Mouse (Mus musculus) Muller cell, postnatal 12 days (primary cell): ENCODE measurements at regions not wholly inside any gene's neighbourhood (a gene's known extent, or its start where the extent isn't known, plus 50 kb on each side); places are given as distances from the start of the nearest gene placed in this dataset.
A peak's percentile ranks its signal among the peaks of the same experiment; 100 is the strongest.

ENCODE experiments used
- DNase-seq: peaks from one replicate; pipeline ENCODE4 v3.0.0-alpha.2; 2015; ENCODE audit errors: inconsistent ontology term

DNA sequence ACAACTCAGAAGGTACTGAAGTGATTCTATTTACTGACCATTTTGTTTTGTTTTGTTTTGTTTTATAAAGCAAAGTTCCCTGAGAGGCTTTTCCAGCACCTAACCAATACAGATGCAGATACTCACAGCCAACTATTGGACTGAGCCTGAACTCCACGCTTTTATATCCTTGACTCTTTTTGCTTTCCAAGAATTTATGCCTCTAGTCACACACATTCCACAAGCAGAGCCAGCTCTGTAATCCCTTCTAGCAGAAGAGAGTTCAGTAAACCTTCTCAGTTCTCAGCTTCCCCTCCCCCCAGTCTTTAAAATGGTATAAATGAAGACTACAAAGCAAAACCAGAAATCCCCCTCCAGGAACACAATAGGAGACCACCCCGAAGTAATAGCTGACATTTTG, 269.0 kb upstream of the 1700003H04Rik start:
- DNase-seq = no peak

DNA sequence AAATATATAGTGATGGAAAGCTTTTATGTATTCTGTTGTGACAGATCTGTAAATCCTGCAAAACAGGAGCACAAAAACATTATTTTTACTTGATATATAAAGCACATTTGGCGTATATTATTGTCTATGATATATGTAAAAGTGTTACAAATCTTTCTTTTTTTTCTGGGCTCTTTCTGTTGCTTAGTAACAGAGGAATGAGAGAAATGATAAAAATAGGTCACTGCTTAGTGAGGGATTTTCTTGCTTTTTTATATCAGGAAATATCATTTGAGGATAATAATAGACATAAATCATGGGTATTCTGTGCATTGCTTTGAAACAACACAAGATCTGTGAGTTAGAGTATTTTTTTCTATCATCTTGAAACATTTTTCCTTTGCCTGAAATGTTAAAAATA, 239.7 kb upstream of the 1700003H04Rik start:
- DNase-seq = no peak

DNA sequence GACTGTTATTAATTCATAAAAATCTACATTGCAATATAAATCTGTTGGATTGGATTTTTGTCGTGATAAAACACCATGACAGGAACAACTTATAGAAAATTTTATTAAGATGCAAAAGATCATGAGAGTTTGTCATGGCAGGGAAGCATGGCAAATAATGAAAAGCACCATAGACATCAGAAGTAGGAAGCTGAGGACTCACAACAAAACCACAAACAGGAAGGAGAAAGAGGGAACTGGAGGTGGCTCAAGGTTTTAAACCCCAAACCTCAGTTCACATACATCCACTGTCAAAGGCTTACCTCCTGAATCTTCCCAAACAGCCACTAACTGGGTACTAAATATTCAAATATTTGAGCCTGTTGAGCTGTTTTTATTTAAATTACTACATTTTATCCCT, 226.0 kb upstream of the 1700003H04Rik start:
- DNase-seq = no peak

DNA sequence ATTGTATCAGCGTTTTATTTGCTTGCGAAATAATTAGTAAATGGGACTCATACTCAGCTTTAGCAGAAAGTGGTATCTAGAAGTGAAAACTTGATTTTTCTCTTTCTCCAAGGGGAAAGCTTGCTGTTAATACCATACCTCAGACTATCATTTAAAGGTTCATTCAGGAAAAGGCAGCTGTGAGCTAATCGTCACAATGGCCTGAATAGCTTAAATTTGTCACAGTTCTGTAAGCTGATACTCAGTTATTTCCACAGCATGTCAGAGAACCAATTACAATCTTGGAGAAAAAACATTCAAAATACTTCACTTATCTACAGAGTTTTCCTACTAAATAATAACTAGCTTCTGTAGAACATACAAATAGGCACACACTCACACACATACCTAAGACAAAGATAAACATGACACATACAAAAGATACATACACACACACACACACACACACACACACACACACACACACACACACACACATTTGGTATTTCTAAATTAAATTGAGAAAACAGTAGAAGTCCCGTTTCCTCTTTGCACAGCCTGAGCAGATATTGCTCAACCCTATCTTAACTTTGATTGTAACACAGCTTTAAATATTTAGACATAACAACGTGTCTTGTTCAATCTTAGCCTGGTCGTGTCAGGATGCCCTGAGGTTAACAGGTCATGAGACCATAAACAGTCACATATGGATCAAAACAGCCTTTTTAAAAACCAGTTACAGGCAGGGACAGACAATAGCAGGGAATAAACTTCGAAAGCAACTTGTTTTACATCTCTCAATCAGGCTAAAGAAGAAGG, 208.5 kb upstream of the 1700003H04Rik start:
- DNase-seq = no peak

DNA sequence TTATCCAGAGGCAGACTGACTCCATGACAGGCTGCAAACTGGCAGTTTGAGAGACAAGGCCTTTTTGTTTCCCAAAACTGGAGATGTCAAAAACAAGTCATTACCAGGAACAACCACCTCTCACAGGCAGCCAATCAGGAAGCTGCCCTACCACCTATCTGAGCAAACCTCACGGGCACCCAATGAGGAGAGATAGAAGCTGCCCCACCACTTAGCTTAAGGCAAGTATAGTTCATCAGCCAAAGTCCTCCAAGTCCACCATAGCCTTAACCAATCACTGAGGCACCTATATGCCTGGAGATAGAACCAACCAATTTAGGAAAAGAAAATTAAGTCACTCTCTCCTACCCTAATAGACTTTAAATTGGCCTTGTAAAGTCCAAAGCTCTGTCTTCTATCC, 207.3 kb upstream of the 1700003H04Rik start:
- no peak for DNase-seq

DNA sequence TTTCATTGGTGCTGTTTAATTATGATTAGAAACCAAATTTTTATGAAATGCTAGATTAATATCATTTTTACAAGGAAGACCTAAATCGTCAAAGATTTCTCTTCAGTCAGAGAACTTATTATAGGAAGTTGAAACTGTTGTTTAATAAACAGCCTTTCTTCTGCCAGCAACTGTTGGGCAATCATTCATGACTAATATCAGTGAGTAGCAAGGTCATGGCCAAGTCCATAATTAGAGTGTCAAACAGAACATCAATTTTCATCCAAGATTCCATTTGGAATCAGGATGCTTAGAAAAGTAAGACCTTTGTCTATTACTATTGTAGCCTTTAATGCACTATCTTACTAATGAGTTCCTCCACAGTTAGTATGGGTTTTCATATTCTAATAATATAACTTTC, 189.4 kb upstream of the 1700003H04Rik start:
- DNase-seq = peak; percentile 55

DNA sequence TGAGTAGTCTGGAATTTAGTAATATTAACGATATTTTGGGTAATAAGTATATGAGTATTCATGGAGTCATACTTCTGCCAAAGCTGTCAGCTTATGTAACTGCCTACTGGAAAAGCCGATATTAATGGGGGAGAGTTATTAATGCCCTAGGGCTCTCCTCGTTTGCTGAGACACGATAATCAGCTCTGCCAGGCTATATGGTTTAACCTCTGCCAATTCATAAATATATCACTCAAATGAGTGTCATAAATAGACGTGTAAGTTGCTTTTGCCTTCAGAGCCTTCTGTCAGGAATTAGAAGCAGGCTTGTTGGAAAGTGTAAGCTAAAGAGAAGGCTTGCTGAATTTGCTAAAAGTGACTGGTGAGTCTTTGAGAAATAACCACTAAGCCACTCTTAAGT, 188.4 kb upstream of the 1700003H04Rik start:
- DNase-seq = peak; percentile 9

DNA sequence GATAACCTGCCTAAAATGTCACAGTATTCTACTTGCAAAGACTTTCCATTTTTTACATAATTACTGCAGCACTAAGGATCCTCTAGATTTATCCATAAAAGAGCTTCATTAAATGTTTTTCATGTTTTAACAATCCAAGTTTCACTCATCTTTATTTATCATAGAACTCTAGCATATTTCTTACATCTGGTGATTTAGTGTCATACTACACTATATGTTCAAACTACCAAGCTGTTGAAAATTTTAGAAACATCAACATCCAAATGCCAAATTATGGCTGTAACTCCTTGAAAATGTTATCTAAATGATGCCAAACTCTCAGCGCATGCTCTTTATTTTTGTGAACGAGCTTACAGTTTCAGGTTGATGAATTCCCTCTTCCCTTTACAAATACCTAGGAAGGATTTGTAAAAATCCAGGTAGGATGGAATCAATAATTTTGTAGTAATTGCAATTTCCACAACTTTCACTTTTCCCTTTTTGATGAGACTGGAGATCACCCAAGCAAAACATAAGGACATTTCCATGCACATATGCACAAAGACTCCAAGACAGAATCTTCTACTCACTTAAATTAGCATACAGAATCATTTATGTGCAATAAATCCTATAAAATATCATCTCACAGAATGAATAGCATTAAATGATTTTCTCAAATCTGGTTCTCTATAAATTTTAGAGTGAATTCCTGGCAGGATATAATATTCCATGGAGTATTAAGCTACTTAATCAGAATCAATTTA, 175.0 kb upstream of the 1700003H04Rik start:
- DNase-seq = no peak

DNA sequence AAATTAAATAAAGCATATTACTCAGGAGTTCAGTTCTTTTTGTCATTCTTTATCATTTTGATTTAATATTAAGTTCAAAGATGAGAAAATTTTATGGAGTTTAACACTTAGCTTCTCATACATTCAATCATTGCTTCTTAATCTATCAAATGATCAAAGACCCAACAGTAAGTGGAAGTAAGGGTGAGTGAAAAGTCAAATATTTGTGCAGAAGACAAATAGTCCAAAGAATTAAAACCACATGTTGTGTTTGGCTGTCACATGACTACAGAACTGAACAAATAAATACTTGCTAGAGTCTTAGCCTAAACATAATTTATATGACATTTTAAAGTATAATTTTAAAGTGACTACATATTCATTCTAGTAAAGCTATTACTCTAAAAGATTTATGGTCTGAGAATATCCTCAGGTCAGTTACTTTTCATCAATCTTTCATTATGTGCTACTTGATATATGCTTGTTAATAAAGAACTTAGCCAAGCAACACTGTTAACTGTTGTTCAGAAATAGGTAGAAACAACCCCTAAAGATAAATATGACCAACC, 171.7 kb upstream of the 1700003H04Rik start:
- no peak for DNase-seq

DNA sequence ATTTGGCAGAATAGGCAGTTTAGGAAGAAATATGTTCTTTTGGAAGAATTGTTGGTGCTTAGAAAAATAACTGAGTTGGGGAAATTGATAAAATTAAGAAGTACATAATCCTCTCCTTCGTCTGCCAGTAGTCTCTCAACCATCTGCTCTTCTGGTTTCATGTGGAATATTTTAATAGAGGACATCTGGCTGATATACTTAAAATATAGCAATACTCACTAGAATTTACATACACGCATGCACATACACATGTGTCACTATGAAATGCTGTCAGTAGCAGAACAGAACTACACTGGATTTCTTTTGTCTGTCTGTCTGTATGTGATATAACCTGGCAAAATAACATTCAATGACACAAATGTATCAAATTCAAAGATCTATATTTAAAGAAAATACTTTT, 168.4 kb upstream of the 1700003H04Rik start:
- no peak for DNase-seq

DNA sequence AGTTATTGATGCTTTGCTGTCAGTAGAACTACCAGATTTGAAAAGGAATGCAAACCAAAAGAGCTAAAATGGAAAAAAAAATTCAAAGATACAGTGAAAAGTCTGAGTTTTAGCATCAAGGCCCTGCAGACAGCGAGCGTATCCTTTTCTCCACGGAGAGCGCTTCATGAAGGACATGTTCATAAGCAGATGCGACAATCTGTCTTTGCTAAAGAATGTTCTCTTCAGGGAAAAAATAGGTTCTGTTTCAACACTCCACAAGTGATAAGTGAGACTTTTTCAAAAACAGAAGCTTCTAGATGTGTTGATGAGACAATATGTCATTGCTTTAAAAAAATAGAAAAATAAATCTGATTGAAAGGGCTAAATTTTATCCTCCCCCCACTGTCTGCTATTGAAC, 147.4 kb upstream of the 1700003H04Rik start:
- no peak for DNase-seq

DNA sequence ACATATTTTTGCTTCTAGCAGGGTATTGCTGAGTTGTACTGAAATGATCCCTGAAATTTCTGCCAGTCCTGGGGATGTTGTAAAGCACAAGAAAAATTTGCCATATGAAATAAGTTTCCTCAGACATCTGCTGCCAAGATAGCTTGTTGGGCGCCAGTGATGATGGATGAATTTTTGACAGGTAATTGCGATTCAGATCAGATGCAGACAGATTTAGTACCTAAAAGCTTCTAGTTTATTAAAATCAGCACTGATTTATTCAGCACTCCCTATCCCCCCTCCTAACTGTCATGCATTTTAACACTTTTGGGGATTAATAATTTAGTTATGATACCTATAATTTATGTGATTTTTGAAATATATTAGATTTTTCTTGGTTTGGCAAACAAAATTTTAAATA, 131.3 kb upstream of the 1700003H04Rik start:
- DNase-seq = no peak

DNA sequence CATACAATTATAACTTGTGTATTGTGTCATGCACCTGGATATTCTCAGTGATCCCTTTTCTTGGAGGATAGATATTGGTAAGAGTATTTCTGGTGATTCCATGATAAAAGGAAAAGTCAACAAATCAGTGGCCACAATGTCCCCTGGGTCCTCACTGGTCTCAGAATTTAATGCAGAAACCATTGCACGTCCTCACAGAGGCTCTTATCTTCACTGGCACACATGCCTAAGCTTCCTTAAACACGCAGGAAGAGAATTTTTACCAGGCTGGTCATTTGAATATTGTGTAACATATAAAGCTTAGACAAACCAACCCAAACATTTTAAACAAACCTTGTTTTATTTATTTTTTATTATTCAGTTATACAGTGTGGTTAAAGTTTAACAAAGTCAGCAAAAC, 92.7 kb upstream of the 1700003H04Rik start:
- DNase-seq = no peak

DNA sequence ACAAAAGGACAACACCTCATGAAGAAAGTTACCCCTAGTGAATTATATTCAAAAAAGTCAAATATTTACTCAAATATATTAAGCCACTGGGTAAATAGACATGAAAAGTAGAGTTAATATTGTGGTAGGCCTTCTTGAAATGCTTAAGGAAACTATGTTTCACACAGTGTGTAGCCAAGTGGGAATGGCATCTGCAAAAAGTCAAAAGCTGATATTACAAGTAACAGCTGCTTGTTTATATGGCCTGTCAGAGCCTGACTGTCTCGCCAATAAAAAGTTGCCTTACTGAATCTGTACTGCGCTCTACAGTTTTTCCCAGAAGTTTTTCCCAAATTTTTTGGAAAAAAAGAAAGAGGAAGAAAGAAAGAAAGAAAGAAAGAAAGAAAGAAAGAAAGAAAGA, 77.3 kb upstream of the 1700003H04Rik start:
- no peak for DNase-seq

DNA sequence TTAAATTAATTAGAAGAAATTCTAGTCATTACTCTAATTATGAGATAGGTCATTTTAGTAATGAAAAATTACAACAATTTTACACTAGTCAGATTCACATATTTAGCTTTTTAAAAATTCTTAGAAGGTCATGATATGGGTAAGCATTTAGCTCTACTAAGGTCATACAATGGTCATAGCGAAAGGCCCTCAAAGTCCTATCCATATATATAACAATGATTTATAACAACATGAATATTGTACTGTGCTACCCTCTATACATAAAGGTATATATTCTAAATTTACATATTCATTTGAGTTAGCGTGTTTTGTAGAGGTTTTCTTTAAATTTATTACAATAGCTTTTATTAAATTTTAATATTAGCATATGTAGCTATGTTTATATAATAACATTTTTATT, 52.5 kb upstream of the 1700003H04Rik start:
- DNase-seq = no peak
